In the genomic region with DNA sequence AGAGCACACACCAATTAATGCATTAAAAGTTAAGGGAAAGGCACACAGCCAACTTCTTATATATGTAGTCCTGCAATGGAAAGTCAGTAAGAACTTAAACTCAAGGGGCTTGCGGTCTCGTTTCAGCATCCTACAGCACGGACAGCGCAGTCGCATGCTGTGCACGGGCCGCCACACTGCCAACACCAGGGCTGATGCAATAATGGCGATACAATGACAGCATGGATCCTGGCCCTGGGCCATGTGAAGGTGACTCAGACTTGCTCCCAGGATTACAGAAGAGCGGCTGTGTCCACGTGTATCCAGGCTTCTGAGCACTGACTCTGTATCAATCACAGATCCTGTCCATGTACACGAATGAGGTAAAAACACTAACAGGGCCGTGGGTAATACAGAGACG, we compare ENCODE assay signal across 9 mouse cellular contexts.
A peak's percentile ranks its signal among the peaks of the same experiment; 100 is the strongest.
DNase-seq lines count a peak whose midpoint lies in the region; ATAC-seq and TF ChIP-seq lines count a peak whose summit lies in the region.
"Had no signal": no experiment of that assay in that cellular context is flagged by ENCODE, and none has a peak within 500 bp of the region (broad histone marks: within the 10 kb centered on the region; RNA-seq: fewer than 3 reads in every experiment).

No protein-coding gene starts in this region.

- no peak overlapping the region for H3K9ac ChIP-seq in liver, embryonic 14.5 days (replicated peaks)
- H3K9ac ChIP-seq: limb, embryonic 15.5 days had no signal

- H3K9me3 ChIP-seq in liver, embryonic 14.5 days (ENCODE audit: control insufficient read depth, low read length) = no peaks in the 10 kb centered on the region
- H3K9me3 ChIP-seq: limb, embryonic 15.5 days had no signal

- H3K27me3 ChIP-seq in liver, embryonic 14.5 days (ENCODE audit: control insufficient read depth, insufficient read depth, low read length) = no peaks in the 10 kb centered on the region
- H3K27me3 ChIP-seq: limb, embryonic 15.5 days had no signal

- no peak for TF ChIP-seq CTCF in brain, embryonic 14.5 days (IDR thresholded peaks at IDR 0.05; ENCODE audit: borderline replicate concordance, extremely low read depth, insufficient read depth, insufficient read length)
- no peak for TF ChIP-seq CTCF in liver, embryonic 14.5 days (IDR thresholded peaks at IDR 0.05; ENCODE audit: low read depth)

- H3K4me1 ChIP-seq in liver, embryonic 14.5 days (replicated peaks; ENCODE audit: control insufficient read depth in 2 of 2, insufficient read depth in 2 of 2, low read length in 1 of 2) = no peaks in the 10 kb centered on the region

- 82% methylated on average over 13 of the region's 13 CpGs for WGBS in liver, embryonic 14.5 days (ENCODE audit: insufficient replicate concordance)

- TF ChIP-seq EP300 in liver, embryonic 14.5 days (IDR thresholded peaks at IDR 0.05; ENCODE audit: low read depth) = no peak

- no peak overlapping the region for H3K4me2 ChIP-seq in liver, embryonic 14.5 days (ENCODE audit: low read depth)
- H3K4me2 ChIP-seq: limb, embryonic 15.5 days had no signal

- no peak overlapping the region for H3K4me3 ChIP-seq in liver, embryonic 14.5 days (ENCODE audit: insufficient read depth in 1 of 2, low read depth in 2 of 2, low read length in 2 of 2)
- H3K4me3 ChIP-seq: limb, embryonic 15.5 days had no signal

- H3K27ac ChIP-seq in liver, embryonic 14.5 days = no peak overlapping the region
- H3K27ac ChIP-seq: limb, embryonic 15.5 days had no signal

- peak; percentile 12 for DNase-seq in kidney, postnatal 14 days
- no peak for DNase-seq in kidney, postnatal 10 days
- peak; percentile 84 for DNase-seq in Muller cell, postnatal 12 days (ENCODE audit: inconsistent ontology term)
- DNase-seq in brain, embryonic 14.5 days (ENCODE audit: low read depth) = peak; percentile 64
- DNase-seq in liver, embryonic 14.5 days (ENCODE audit: low read depth in 3 of 3, low spot score in 3 of 3) = no peak
- DNase-seq in gastrocnemius, postnatal 25 days = no peak
- no peak for DNase-seq in gastrocnemius, postnatal 4 days (ENCODE audit: low spot score in 2 of 2)
- no peak for DNase-seq in spleen, adult 12 weeks (ENCODE audit: low spot score)

- peak; percentile 63 for ATAC-seq in liver, embryonic 14.5 days (ENCODE audit: insufficient read depth)

- TF ChIP-seq POLR2A in brain, embryonic 14.5 days (IDR thresholded peaks at IDR 0.05; ENCODE audit: borderline replicate concordance, extremely low read depth, insufficient read depth, insufficient read length, poor library complexity, severe bottlenecking) = no peak

- H3K36me3 ChIP-seq in liver, embryonic 14.5 days (replicated peaks; ENCODE audit: control insufficient read depth, insufficient read depth, low read depth) = no peaks in the 10 kb centered on the region
- H3K36me3 ChIP-seq: limb, embryonic 15.5 days had no signal

Comparison
In these comparisons a context has a peak if more than half of its experiments do, and no peak if none do; other contexts are left out.
1. DNase-seq: peak in kidney, postnatal 14 days (single experiment), Muller cell, postnatal 12 days (single experiment) and brain, embryonic 14.5 days (single experiment); none in kidney, postnatal 10 days (single experiment), liver, embryonic 14.5 days (0 of 3), gastrocnemius, postnatal 25 days (single experiment), gastrocnemius, postnatal 4 days (0 of 2) and spleen, adult 12 weeks (single experiment).